ENCODE assay signal across 7 mouse cellular contexts in genomic region chr2:28638352-28638751, GRCm38 (mm10). TPM values are rescaled to one million over a fixed set of nuclear protein-coding genes. Genes with fewer than 3 reads are reported as not detected.
DNase-seq lines count a peak whose midpoint lies in the region; ATAC-seq and TF ChIP-seq lines count a peak whose summit lies in the region.

No protein-coding gene starts in this region.

- no peaks in the 10 kb centered on the region for H3K27me3 ChIP-seq in ES-Bruce4 (ENCODE audit: control insufficient read depth, insufficient read depth, low read length, poor library complexity, severe bottlenecking)
- no peaks in the 10 kb centered on the region for H3K27me3 ChIP-seq in kidney, adult 2 months (replicated peaks; ENCODE audit: control insufficient read depth, insufficient read depth, low read length)
- H3K27me3 ChIP-seq in lung, embryonic 16.5 days (ENCODE audit: control insufficient read depth, insufficient read depth, low read depth, low read length) = no peaks in the 10 kb centered on the region
- H3K27me3 ChIP-seq in thymus, adult 2 months (ENCODE audit: control insufficient read depth, insufficient read depth, low read length) = no peaks in the 10 kb centered on the region

- WGBS in kidney, adult 2 months = 32% methylated on average over 9 of the region's 9 CpGs
- WGBS in lung, embryonic 16.5 days = 26% methylated on average over 9 of the region's 9 CpGs
- WGBS in thymus, adult 2 months = 63% methylated on average over 9 of the region's 9 CpGs

- peak overlapping the region; percentile 47 for H3K4me2 ChIP-seq in lung, embryonic 16.5 days (ENCODE audit: low read depth, low read length)

- H3K4me3 ChIP-seq in ES-Bruce4 (ENCODE audit: low read depth, low read length) = peak overlapping the region; percentile 71
- no peak overlapping the region for H3K4me3 ChIP-seq in kidney, adult 2 months (ENCODE audit: insufficient read depth, low read depth, low read length)
- H3K4me3 ChIP-seq in lung, embryonic 16.5 days (ENCODE audit: low read length) = 0 out of 2 replicates have a peak overlapping the region, but pooled peaks have one; percentile 17
- no peak overlapping the region for H3K4me3 ChIP-seq in thymus, adult 2 months (ENCODE audit: control insufficient read depth, insufficient read depth, low read length)

- no peak for ATAC-seq in lung, embryonic 16.5 days (ENCODE audit: low read depth)

- TF ChIP-seq EP300 in ES-Bruce4 (IDR thresholded peaks at IDR 0.05; ENCODE audit: insufficient read depth, low read depth, low read length) = no peak

- no peak for TF ChIP-seq POLR2A in ES-Bruce4 (IDR thresholded peaks at IDR 0.05; ENCODE audit: insufficient read depth, low read length)
- TF ChIP-seq POLR2A in kidney, adult 2 months (IDR thresholded peaks at IDR 0.05; ENCODE audit: low read depth, low read length) = no peak
- no peak for TF ChIP-seq POLR2A in thymus, adult 2 months (IDR thresholded peaks at IDR 0.05; ENCODE audit: control insufficient read depth, extremely low read depth, insufficient read depth, low read length, poor library complexity)

- DNase-seq in ZHBTc4 (ENCODE audit: low read depth, low spot score) = peak; percentile 59
- DNase-seq in kidney, adult 2 months = peak; percentile 41
- no peak for DNase-seq in yolk sac, embryonic 10.5 days (ENCODE audit: low spot score)
- DNase-seq in thymus, adult 2 months = no peak
- no peak for DNase-seq in spleen, postnatal 10 days (ENCODE audit: low spot score in 2 of 2)

- H3K4me1 ChIP-seq in ES-Bruce4 (ENCODE audit: control insufficient read depth, insufficient read depth, low read length) = no peaks in the 10 kb centered on the region
- peaks cover 5% of the 10 kb centered on the region; the same call in 1 of the 2 replicates for H3K4me1 ChIP-seq in kidney, adult 2 months (ENCODE audit: control insufficient read depth, insufficient read depth, low read length)
- H3K4me1 ChIP-seq in lung, embryonic 16.5 days (replicated peaks; ENCODE audit: control insufficient read depth, insufficient read depth, low read length) = peaks cover 16% of the 10 kb centered on the region
- peaks cover 14% of the 10 kb centered on the region for H3K4me1 ChIP-seq in thymus, adult 2 months (replicated peaks; ENCODE audit: control insufficient read depth, insufficient read depth, low read length)

- H3K27ac ChIP-seq in ES-Bruce4 (ENCODE audit: insufficient read depth, low read length) = no peak overlapping the region
- H3K27ac ChIP-seq in kidney, adult 2 months (ENCODE audit: insufficient read depth, low read depth, low read length) = no peak overlapping the region
- H3K27ac ChIP-seq in lung, embryonic 16.5 days (ENCODE audit: low read length) = no peak overlapping the region
- H3K27ac ChIP-seq in thymus, adult 2 months (ENCODE audit: control insufficient read depth, insufficient read depth, low read length) = no peak overlapping the region

- H3K9me3 ChIP-seq in ES-Bruce4 (replicated peaks; ENCODE audit: control insufficient read depth, insufficient read depth, low read length, poor library complexity, severe bottlenecking) = no peaks in the 10 kb centered on the region
- H3K9me3 ChIP-seq in lung, embryonic 16.5 days (ENCODE audit: control insufficient read depth, low read length) = no peaks in the 10 kb centered on the region

- TF ChIP-seq CTCF in ES-Bruce4 (IDR thresholded peaks at IDR 0.05; ENCODE audit: low read depth, low read length) = no peak
- no peak for TF ChIP-seq CTCF in kidney, adult 2 months (conservative IDR thresholded peaks at IDR 0.05; ENCODE audit: insufficient read depth, insufficient read length, low read depth, low read length)
- no peak for TF ChIP-seq CTCF in thymus, adult 2 months (IDR thresholded peaks at IDR 0.05; ENCODE audit: borderline replicate concordance, control insufficient read depth, extremely low read depth, insufficient read depth, low read length, poor library complexity)

- no peaks in the 10 kb centered on the region for H3K36me3 ChIP-seq in ES-Bruce4 (ENCODE audit: control insufficient read depth, insufficient read depth, low read length, poor library complexity, severe bottlenecking)
- no peaks in the 10 kb centered on the region for H3K36me3 ChIP-seq in kidney, adult 2 months (ENCODE audit: control insufficient read depth, insufficient read depth, low read length)
- H3K36me3 ChIP-seq in lung, embryonic 16.5 days (ENCODE audit: control insufficient read depth, insufficient read depth, low read length) = no peaks in the 10 kb centered on the region
- H3K36me3 ChIP-seq in thymus, adult 2 months (ENCODE audit: control insufficient read depth, insufficient read depth, low read length) = no peaks in the 10 kb centered on the region

- H3K9ac ChIP-seq in ES-Bruce4 (ENCODE audit: low read depth, poor library complexity, severe bottlenecking) = peak overlapping the region; percentile 24; the same call in 1 of the 2 replicates
- no peak overlapping the region for H3K9ac ChIP-seq in lung, embryonic 16.5 days (ENCODE audit: low read length)

RNA-seq across cellular contexts. Expression of gene Tsc1, which starts 2.7 kb away (rescaled TPM):
- polyA plus RNA-seq in ES-Bruce4 (2011; ENCODE audit: insufficient read depth, insufficient read length, low read depth, missing spikeins) = 26.9 and 32.5 TPM in 2 replicates
- 17.5 and 21.4 TPM in 2 replicates for polyA plus RNA-seq in kidney, adult 2 months (2012; rRNA removed)
- 16.5 and 18.2 TPM in 2 replicates for polyA plus RNA-seq in lung, embryonic 16.5 days (2015; fragmentation: Nextera tagmentation; extraction: Ambion mirVana)
- 24.7 and 25.3 TPM in 2 replicates for polyA plus RNA-seq in thymus, adult 2 months (2012; rRNA removed)

RNA-seq across cellular contexts. Expression of gene Gfi1b, which starts 16.6 kb away (rescaled TPM):
- polyA plus RNA-seq in ES-Bruce4 (2011; ENCODE audit: insufficient read depth, insufficient read length, low read depth, missing spikeins) = 0.49 and 0.76 TPM in 2 replicates
- 0.06 and 0.30 TPM in 2 replicates for polyA plus RNA-seq in kidney, adult 2 months (2012; rRNA removed)
- polyA plus RNA-seq in lung, embryonic 16.5 days (2015; fragmentation: Nextera tagmentation; extraction: Ambion mirVana) = 0.80 and 1.4 TPM in 2 replicates
- 1.8 and 2.0 TPM in 2 replicates for polyA plus RNA-seq in thymus, adult 2 months (2012; rRNA removed)

RNA-seq across cellular contexts. Expression of gene Gtf3c5, which starts 54.8 kb away (rescaled TPM):
- 29.0 TPM in 2 replicates for polyA plus RNA-seq in ES-Bruce4 (2011; ENCODE audit: insufficient read depth, insufficient read length, low read depth, missing spikeins)
- 20.4 and 20.8 TPM in 2 replicates for polyA plus RNA-seq in kidney, adult 2 months (2012; rRNA removed)
- polyA plus RNA-seq in lung, embryonic 16.5 days (2015; fragmentation: Nextera tagmentation; extraction: Ambion mirVana) = 45.0 and 45.7 TPM in 2 replicates
- polyA plus RNA-seq in thymus, adult 2 months (2012; rRNA removed) = 33.7 and 34.5 TPM in 2 replicates

Comparison
In these comparisons a context has a peak if more than half of its experiments do, and no peak if none do; other contexts are left out.
1. H3K4me3 ChIP-seq: peak in ES-Bruce4 (single experiment) and lung, embryonic 16.5 days (single experiment); none in kidney, adult 2 months (single experiment) and thymus, adult 2 months (single experiment).
2. DNase-seq: peak in ZHBTc4 (single experiment) and kidney, adult 2 months (single experiment); none in yolk sac, embryonic 10.5 days (single experiment), thymus, adult 2 months (single experiment) and spleen, postnatal 10 days (0 of 2).